Mouse (Mus musculus): ENCODE data around the gene Acat3. TPM values are rescaled to one million over a fixed set of nuclear protein-coding genes. Genes with fewer than 3 reads are reported as not detected.
"Not testable (repeated sequence)": the region's sequence is repeated elsewhere in the genome, so short reads cannot be mapped to it uniquely, and the experiment has no call there.

The Acat3 gene
- total RNA-seq (2021), result under 1 TPM; 0.29 to 0.31 TPM
- long read RNA-seq, experiment 1, result 0 reads
- long read RNA-seq, experiment 2, result 0 reads

GRCm38 (mm10) chr17:12940151-12940805, at the start of gene Acat3:
Gene Acat3 (minus strand): TSS chr17:12940600.
- DNase-seq, result no peak
- intact Hi-C loops (cut with DNase I), result no loop called here

- DNase-seq; intact Hi-C loops (cut with DNase I): not testable (repeated sequence)
Measured at GRCm38 (mm10) chr17:12988096-12988495, 47.7 kb upstream of the Acat3 start.

DNA sequence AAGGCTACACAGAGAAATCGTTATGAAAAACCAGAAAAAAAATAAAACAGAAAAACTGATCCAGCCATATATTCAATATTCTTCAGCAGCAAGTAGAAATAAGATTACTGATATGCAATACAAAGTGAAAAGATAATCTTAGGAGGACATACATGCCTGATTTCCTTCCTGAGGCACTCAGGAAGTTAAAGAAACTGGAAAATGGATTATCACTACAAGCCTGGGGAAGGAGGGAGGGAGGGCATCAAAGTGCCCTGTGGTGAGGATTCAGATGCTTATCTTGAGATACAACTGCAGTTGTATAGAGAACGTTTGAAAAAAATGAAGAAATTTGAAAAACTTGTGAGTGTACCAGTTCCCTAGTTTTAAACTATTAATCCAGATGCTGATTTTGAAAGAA, 43.6 kb upstream of the Acat3 start:
- intact Hi-C loops (cut with DNase I), result no loop called here

GRCm38 (mm10) chr17:12978546-12978945, 38.1 kb upstream of the Acat3 start:
- intact Hi-C loops (cut with DNase I), result no loop called here
- DNase-seq, result no peak

More for the DNA sequence above, 43.6 kb upstream of the Acat3 start:
- no peak for DNase-seq

- no peak for DNase-seq
- intact Hi-C loops (cut with DNase I), result no loop called here
Measured at GRCm38 (mm10) chr17:12973851-12974250, 33.5 kb upstream of the Acat3 start.

DNA sequence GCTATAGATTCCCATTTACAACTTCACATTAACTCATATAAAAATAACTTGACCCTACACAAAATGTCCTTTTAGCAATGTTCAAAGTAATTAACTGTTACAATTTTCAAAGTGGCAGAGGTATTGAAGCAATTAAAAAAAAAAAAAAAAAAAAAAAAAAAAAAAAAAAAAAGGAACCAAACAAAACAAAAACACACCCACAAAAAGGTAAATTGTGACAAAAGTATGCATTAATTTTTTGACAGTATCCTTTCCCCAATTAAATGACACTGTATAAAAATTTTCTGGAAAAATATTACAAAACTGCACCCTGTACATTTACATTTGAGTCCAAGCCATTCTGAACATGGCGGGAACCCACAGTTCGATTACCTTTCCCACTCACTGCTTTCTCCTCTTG, 26.8 kb upstream of the Acat3 start:
- intact Hi-C loops (cut with DNase I), result no loop called here
- no peak for DNase-seq

GRCm38 (mm10) chr17:12963476-12963875, 23.1 kb upstream of the Acat3 start:
- no peak for DNase-seq
- intact Hi-C loops (cut with DNase I), result no loop called here

- intact Hi-C loops (cut with DNase I), result no loop called here
- DNase-seq, result peak; percentile 90 to 94
Measured at GRCm38 (mm10) chr17:12960331-12960873, 20.0 kb upstream of the Acat3 start, which contains the start of gene Acat2. Gene Acat2 (minus strand): TSS chr17:12960747.

- intact Hi-C loops (cut with DNase I); DNase-seq: not testable (repeated sequence)
Measured at GRCm38 (mm10) chr17:12959377-12959776, 19.0 kb upstream of the Acat3 start.

DNA sequence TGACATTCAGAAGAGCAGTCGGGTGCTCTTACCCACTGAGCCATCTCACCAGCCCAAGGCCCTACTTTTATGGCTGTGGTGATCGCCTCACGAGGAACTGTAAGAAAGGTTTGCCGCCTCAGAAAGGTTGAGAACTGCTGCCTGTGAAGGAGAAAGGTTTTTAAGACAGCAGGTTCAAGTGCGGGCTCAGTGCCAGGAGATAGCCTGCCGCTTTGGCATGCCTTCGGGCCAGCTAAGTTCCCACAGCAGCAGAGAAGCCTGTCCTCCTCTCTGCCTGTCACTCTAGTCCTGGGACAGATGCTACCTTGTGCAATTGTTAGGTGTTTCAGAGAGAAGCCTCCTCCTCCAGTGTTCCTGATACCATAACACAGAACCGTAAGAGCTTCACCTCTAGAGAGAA, 16.3 kb upstream of the Acat3 start:
- intact Hi-C loops (cut with DNase I), result no loop called here
- DNase-seq, result no peak

DNA sequence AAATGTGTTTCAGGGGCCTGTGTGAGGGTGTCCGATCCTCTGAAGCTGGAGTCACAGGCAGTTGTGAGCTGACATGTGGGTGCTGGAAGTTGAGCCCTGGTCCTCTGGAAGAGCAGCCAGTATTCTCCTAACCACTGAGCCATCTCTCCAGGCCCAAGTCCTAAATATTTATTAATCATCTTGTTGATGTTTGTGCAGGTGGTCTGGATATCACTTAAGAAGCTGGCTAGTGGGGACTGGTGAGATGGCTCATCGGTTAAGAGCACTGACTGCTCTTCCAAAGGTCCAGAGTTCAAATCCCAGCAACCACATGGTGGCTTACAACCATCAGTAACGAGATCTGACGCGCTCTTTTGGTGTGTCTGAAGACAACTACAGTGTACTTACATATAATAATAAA, 9.3 kb upstream of the Acat3 start:
- intact Hi-C loops (cut with DNase I), result no loop called here
- no peak for DNase-seq

GRCm38 (mm10) chr17:12942459-12943162, 2.2 kb upstream of the Acat3 start:
- intact Hi-C loops (cut with DNase I), result no loop called here

DNA sequence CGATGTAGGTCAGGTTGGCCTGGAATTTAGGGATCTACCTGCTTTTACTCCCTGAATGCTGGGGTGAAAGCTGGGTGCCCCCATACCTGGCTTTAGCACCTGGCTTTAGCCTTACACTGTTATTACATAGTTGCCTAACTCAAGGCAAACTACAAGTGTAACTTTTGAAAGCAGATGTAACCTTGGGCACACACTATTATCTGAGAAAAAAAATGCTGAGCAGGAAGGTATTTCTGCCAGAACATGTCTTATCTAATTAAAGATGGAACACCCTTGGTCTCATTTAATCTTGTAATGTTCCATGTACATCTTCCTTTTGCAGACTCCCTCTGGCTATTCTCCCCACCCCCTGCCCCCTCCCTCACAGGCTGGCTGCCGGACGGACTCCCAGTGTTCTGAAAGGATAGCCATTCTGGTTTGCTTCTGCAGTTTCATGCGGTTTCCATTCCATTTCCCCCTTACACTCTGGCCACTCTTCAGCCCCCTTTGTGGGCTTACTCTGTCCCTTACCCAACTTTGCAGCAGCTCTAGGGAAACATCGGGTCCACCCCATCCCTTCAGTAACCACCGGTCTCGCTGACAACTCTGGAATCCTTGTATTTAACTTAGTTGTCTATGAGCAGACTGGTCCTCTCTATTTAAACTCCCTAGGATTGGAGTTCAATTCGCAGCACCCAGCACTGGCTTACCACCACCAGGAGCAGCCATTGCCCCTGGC, 1.3 kb upstream of the Acat3 start:
- intact Hi-C loops (cut with DNase I), result no loop called here
- no peak for DNase-seq

More at GRCm38 (mm10) chr17:12942459-12943162, 2.2 kb upstream of the Acat3 start:
- DNase-seq, result no peak

DNA sequence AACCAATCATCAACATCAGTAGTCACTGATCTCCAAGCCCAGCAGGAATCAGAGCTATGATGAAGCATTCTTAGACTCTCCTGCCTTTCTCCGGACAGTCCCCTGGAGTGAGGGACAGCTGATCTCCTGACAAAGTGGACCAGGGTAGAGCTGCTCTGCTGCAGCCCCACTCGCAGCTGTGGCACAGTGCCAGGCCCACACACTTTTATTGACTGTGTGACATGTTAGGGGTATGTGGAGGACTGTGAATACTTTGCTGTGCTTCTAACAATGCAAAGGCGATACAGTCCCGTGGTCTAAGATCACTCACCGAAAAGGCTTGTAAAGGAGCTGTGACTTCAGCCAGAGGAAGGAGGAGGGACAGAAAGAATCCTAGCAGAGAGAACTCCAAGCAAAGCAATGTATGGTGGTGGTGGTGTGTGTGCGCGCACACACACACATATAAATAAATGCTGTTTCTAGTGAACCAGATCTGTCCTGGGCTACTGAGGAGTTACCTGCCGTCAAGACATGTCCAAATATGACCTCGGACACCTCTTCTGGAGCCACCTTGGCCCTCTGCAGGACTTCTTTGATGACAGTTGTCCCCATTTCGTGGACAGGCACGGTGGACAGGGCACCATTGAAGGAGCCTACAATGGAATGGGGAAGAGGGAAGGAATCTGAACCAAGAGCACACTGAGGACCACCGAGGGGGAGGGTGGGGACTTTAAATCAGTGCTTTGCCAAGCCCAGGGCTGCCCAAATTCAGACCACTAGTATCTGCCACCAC, 837 bp downstream of the Acat3 start:
- DNase-seq; intact Hi-C loops (cut with DNase I): not testable (repeated sequence)

DNA sequence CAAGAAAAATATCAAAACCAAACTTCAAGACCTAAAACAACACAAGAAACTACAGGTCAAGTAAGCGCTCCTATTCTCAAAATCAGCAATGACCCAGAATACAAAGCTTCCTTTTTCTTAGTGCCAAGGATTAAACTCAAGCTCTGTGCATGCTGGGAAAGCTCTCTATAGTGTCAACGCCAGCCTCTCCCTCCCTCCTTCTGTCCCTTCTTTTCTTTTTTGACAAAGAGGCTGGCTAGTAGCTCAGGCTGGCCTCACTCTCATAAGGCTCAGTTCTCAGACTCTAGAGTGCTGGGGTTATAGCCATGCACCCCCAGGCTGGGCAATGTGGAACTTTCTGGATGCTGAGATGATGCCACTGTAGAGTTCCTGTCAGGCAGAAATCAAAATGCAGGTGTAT, 2.3 kb downstream of the Acat3 start:
- DNase-seq, result no peak
- intact Hi-C loops (cut with DNase I), result no loop called here

GRCm38 (mm10) chr17:12937412-12937970, 2.9 kb downstream of the Acat3 start:
- intact Hi-C loops (cut with DNase I), result no loop called here
- no peak for DNase-seq

DNA sequence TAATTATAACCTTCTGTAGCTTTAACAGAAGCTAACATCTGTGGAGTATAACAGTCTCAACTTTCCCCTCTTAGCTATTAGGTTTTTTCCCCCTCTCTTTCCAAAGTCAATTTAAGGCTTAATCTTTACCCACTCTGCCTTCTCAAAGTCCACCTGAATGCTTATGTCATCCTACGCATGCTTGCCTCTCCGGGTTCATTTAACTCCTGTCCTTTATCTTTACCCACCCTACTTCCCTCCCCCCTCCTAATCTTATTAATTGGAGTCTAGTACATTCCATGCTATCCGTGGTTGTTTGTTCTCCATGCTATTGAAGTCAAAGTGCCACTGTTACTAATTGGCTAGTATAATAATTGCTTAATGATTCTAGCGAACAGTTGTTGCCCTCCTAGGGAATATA, 4.7 kb downstream of the Acat3 start:
- no peak for DNase-seq
- intact Hi-C loops (cut with DNase I), result no loop called here

DNA sequence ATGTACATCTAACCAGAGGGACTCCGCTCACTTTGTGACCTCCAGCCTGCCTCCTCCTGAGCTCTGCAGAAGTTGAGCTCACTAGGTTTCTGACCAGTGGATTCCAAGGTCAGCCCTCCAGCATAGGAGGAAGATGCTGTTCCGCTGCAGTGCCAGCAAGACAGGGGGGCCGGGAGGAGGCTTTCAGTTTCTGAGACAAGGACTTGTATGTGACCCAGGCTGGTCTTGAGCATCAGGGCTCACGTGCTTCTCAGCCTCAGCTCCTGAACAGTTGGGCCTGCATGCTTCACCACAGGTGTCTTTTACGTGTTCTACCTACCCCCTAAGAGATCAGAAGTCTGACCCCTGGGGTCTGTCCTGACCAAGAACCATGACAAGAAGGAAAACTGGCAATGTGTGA, 8.8 kb downstream of the Acat3 start:
- DNase-seq; intact Hi-C loops (cut with DNase I): not testable (repeated sequence)

GRCm38 (mm10) chr17:12925703-12926180, 14.7 kb downstream of the Acat3 start:
- DNase-seq, result no peak

GRCm38 (mm10) chr17:12925001-12925400, 15.4 kb downstream of the Acat3 start:
- intact Hi-C loops (cut with DNase I), result no loop called here
- no peak for DNase-seq

More at GRCm38 (mm10) chr17:12925703-12926180, 14.7 kb downstream of the Acat3 start:
- intact Hi-C loops (cut with DNase I), result no loop called here
